Mouse (Mus musculus) embryonic facial prominence, embryonic 10.5 days (tissue): Measurements from ENCODE around the gene Irgm1. TPM values are rescaled to one million over a fixed set of nuclear protein-coding genes. Genes with fewer than 3 reads are reported as not detected.
A peak's percentile ranks its signal among the peaks of the same experiment; 100 is the strongest.
"Not testable (repeated sequence)": the region's sequence is repeated elsewhere in the genome, so short reads cannot be mapped to it uniquely, and the experiment has no call there.

ENCODE experiments used
- DNase-seq: peaks from one replicate; pipeline ENCODE4 v3.0.0-alpha.2; 2017; ENCODE audit warnings: low spot score
- H3K27ac ChIP-seq: fragments of 300-500 bp; sonication (generic); replicated peaks from 2 replicates; pipeline ENCODE4 v1.5.1; 2016; ENCODE audit warnings: mild to moderate bottlenecking
- H3K27me3 ChIP-seq: fragments of 300-500 bp; sonication (generic); replicated peaks from 2 replicates; pipeline ENCODE4 v1.6.1; 2016; ENCODE audit warnings: low read depth, mild to moderate bottlenecking; ENCODE audit not compliant: poor library complexity, severe bottlenecking
- H3K36me3 ChIP-seq: fragments of 300-500 bp; sonication (generic); replicated peaks from 2 replicates; pipeline ENCODE4 v1.6.1; 2016; ENCODE audit warnings: mild to moderate bottlenecking, moderate library complexity
- H3K4me1 ChIP-seq: fragments of 300-500 bp; sonication (generic); 2 replicates; pipeline ENCODE4 v1.6.1; 2016
- H3K4me3 ChIP-seq: fragments of 300-500 bp; sonication (generic); 2 replicates; pipeline ENCODE4 v1.5.1; 2016; ENCODE audit warnings: mild to moderate bottlenecking, moderate library complexity
- H3K9me3 ChIP-seq: fragments of 300-500 bp; sonication (generic); 2 replicates; pipeline ENCODE4 v1.6.1; 2016; ENCODE audit warnings: mild to moderate bottlenecking
- WGBS: fragments of 180-500 bp; shearing (Covaris S2); methylation state at CpG from one replicate; pipeline ENCODE4 v1.1.7; 2016; 5-methylcytosine and 5-hydroxymethylcytosine counted together
- polyA plus RNA-seq: library from polyadenylated mRNA; unstranded; fragments of >200 nt; fragmentation: Nextera tagmentation; extraction: Ambion mirVana; gene quantifications from 2 replicates; pipeline ENCODE4 v1.2.1, GENCODE M21; 2016

Gene Irgm1
- polyA plus RNA-seq, 1 experiment from 2014 or later, result 1.1 TPM

- under 1% methylated on average over 15 of the region's 15 CpGs for WGBS
- no peaks in the 10 kb centered on the region for H3K36me3 ChIP-seq
- peak; percentile 82 for DNase-seq
- peak overlapping the region; percentile 58 for H3K4me3 ChIP-seq
- H3K4me1 ChIP-seq, result peaks cover 20% of the 10 kb centered on the region
- no peaks in the 10 kb centered on the region for H3K9me3 ChIP-seq
- no peak overlapping the region for H3K27ac ChIP-seq
- peaks cover 23% of the 10 kb centered on the region for H3K27me3 ChIP-seq
These were observed 47.9 kb downstream of the Irgm1 start for GRCm38 (mm10) chr11:48823536-48823972.

- H3K4me1 ChIP-seq, result peaks cover 20% of the 10 kb centered on the region
- WGBS, result 34% methylated on average over 14 of the region's 14 CpGs
- peak overlapping the region; percentile 58 for H3K4me3 ChIP-seq
- H3K9me3 ChIP-seq, result no peaks in the 10 kb centered on the region
- no peak for DNase-seq
- no peak overlapping the region for H3K27ac ChIP-seq
- H3K27me3 ChIP-seq, result peaks cover 21% of the 10 kb centered on the region
- H3K36me3 ChIP-seq, result no peaks in the 10 kb centered on the region
These were observed 48.5 kb downstream of the Irgm1 start for GRCm38 (mm10) chr11:48822768-48823512.

GRCm38 (mm10) chr11:48821299-48821698 is 50.2 kb downstream of the Irgm1 start:
- not testable (repeated sequence) for DNase-seq, H3K4me3 ChIP-seq, H3K9me3 ChIP-seq, H3K27ac ChIP-seq, H3K36me3 ChIP-seq
- WGBS, result 82% methylated on average over 14 of the region's 14 CpGs
- Histone ChIP-seq H3K4me1 (peaks cover 18% of the 10 kb centered on the region), H3K27me3 (peaks cover 16% of the 10 kb centered on the region)

- H3K27ac ChIP-seq, result no peak overlapping the region
- H3K4me1 ChIP-seq, result peaks cover 28% of the 10 kb centered on the region
- H3K27me3 ChIP-seq, result peaks cover 16% of the 10 kb centered on the region
- peaks cover 7% of the 10 kb centered on the region for H3K36me3 ChIP-seq
- no peak overlapping the region for H3K4me3 ChIP-seq
- no peaks in the 10 kb centered on the region for H3K9me3 ChIP-seq
- DNase-seq, result no peak
These were observed 51.2 kb downstream of the Irgm1 start for GRCm38 (mm10) chr11:48820308-48820674.

GRCm38 (mm10) chr11:48819614-48820307 is 51.7 kb downstream of the Irgm1 start:
- WGBS, result 78% methylated on average over 7 of the region's 7 CpGs
- peaks cover 10% of the 10 kb centered on the region for H3K27me3 ChIP-seq
- H3K27ac ChIP-seq, result no peak overlapping the region
- H3K4me1 ChIP-seq, result peaks cover 33% of the 10 kb centered on the region
- no peak for DNase-seq
- H3K4me3 ChIP-seq, result no peak overlapping the region
- no peaks in the 10 kb centered on the region for H3K9me3 ChIP-seq
- H3K36me3 ChIP-seq, result peaks cover 12% of the 10 kb centered on the region

GRCm38 (mm10) chr11:48818346-48818745 is 53.1 kb downstream of the Irgm1 start:
- peak; percentile 83 for DNase-seq
- H3K4me1 ChIP-seq, result peaks cover 22% of the 10 kb centered on the region
- H3K27me3 ChIP-seq, result no peaks in the 10 kb centered on the region
- H3K9me3 ChIP-seq, result no peaks in the 10 kb centered on the region
- H3K36me3 ChIP-seq, result peaks cover 25% of the 10 kb centered on the region
- peak overlapping the region; percentile 88 for H3K4me3 ChIP-seq
- WGBS, result under 1% methylated on average over 16 of the region's 16 CpGs
- no peak overlapping the region for H3K27ac ChIP-seq

GRCm38 (mm10) chr11:48817794-48818193 is 53.7 kb downstream of the Irgm1 start:
- WGBS, result 8% methylated on average over 9 of the region's 9 CpGs
- peak overlapping the region; percentile 88 for H3K4me3 ChIP-seq
- no peak for DNase-seq
- no peaks in the 10 kb centered on the region for H3K27me3 ChIP-seq
- H3K36me3 ChIP-seq, result peaks cover 30% of the 10 kb centered on the region
- H3K4me1 ChIP-seq, result peaks cover 18% of the 10 kb centered on the region
- no peaks in the 10 kb centered on the region for H3K9me3 ChIP-seq
- peak overlapping the region; percentile 95 for H3K27ac ChIP-seq

GRCm38 (mm10) chr11:48816800-48817665 is 54.5 kb downstream of the Irgm1 start, which contains the start of gene Trim41:
Gene Trim41, minus strand, starts transcription at chr11:48817353.
- Histone ChIP-seq H3K27me3 (no peaks in the 10 kb centered on the region), H3K27ac (peak within 1 kb of the TSS; percentile 95), H3K4me3 (peak within 1 kb of the TSS; percentile 88), H3K9me3 (no peaks in the 10 kb centered on the region), H3K4me1 (peaks cover 16% of the 10 kb centered on the region), H3K36me3 (peaks cover 38% of the 10 kb centered on the region)
- WGBS, result under 1% methylated on average over 77 of the region's 77 CpGs
- DNase-seq, result peak; percentile 99

- 3% methylated on average over 23 of the region's 23 CpGs for WGBS
These were observed 55.2 kb downstream of the Irgm1 start for GRCm38 (mm10) chr11:48816281-48816781.

GRCm38 (mm10) chr11:48815851-48816250 is 55.6 kb downstream of the Irgm1 start:
- peak overlapping the region; percentile 88 for H3K4me3 ChIP-seq
- H3K4me1 ChIP-seq, result peaks cover 16% of the 10 kb centered on the region
- 79% methylated on average over 16 of the region's 16 CpGs for WGBS
- H3K27me3 ChIP-seq, result no peaks in the 10 kb centered on the region
- H3K27ac ChIP-seq, result peak overlapping the region; percentile 95; the same call in 1 of the 2 replicates
- peaks cover 50% of the 10 kb centered on the region for H3K36me3 ChIP-seq
- H3K9me3 ChIP-seq, result no peaks in the 10 kb centered on the region
- no peak for DNase-seq

More at GRCm38 (mm10) chr11:48816281-48816781, 55.2 kb downstream of the Irgm1 start:
- Histone ChIP-seq H3K36me3 (peaks cover 45% of the 10 kb centered on the region), H3K4me3 (peak overlapping the region; percentile 88), H3K9me3 (no peaks in the 10 kb centered on the region), H3K27me3 (no peaks in the 10 kb centered on the region), H3K4me1 (peaks cover 16% of the 10 kb centered on the region), H3K27ac (peak overlapping the region; percentile 95)
- peak; percentile 78 for DNase-seq

- Histone ChIP-seq H3K27me3 (no peaks in the 10 kb centered on the region), H3K4me3 (no peak overlapping the region), H3K4me1 (peaks cover 16% of the 10 kb centered on the region), H3K36me3 (peaks cover 70% of the 10 kb centered on the region), H3K27ac (no peak overlapping the region), H3K9me3 (no peaks in the 10 kb centered on the region)
- no peak for DNase-seq
These were observed 57.7 kb downstream of the Irgm1 start for GRCm38 (mm10) chr11:48813782-48814181.
